Mouse (Mus musculus): ENCODE data around the gene Upk3a. TPM values are rescaled to one million over a fixed set of nuclear protein-coding genes. Genes with fewer than 3 reads are reported as not detected.

The Upk3a gene
- polyA plus RNA-seq, 1 experiment from 2014 or later: 2.2 TPM

DNA sequence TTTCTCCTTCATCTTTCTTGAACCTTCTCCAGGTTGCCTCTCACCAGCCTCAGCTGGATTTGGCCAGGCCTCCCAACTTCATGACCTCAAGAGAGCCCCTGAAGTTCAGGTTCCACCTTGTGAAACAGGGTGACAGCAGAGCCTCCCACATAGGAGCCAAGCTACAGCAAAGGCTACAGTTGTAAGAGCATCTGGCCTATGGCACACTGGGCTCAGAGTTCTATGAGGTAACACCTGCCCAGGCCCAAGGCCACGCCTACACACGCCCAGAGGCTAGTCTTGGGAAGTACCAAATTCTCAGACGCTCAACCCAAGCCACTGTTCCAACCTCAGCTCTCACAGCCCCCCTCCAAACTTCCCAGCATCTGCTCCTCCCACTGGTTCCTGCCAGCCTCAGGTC, 34.1 kb upstream of the Upk3a start:
- no peak for ATAC-seq

DNA sequence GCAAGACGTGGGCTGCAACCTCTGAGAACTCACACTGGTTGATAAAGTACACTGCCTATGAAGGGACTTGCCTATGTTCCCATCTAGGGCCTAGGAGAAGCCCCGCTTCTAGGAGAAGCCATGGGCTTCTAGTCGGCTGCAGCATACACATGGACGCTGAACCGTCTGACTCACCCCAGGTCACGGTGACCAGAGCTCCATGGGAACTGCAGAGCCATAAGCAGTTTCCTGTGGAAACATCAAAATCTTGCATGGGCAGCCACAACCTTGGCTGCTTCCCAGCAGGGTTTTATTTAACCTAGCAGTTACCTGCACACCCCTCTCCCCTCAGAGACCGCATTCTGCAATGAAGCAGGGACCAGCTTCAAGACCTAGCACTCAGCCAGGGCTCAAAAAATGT, 33.2 kb upstream of the Upk3a start:
- no peaks in the 10 kb centered on the region for H3K27me3 ChIP-seq (replicated peaks; ENCODE audit: control insufficient read depth, insufficient read depth, low read length)
- H3K27ac ChIP-seq (ENCODE audit: low read depth, low read length): no peak overlapping the region
- ATAC-seq: no peak
- 0 out of 2 replicates have a peak, but pooled peaks cover 7% of the 10 kb centered on the region for H3K36me3 ChIP-seq (ENCODE audit: control insufficient read depth, insufficient read depth)
- H3K4me3 ChIP-seq (ENCODE audit: low read depth, low read length): no peak overlapping the region
- no peaks in the 10 kb centered on the region for H3K9me3 ChIP-seq (ENCODE audit: control insufficient read depth)
- H3K4me1 ChIP-seq (replicated peaks; ENCODE audit: control insufficient read depth, insufficient read depth, low read length): 0 out of 2 replicates have a peak, but pooled peaks cover 3% of the 10 kb centered on the region
- no peak for TF ChIP-seq CTCF (IDR thresholded peaks at IDR 0.05; ENCODE audit: low read depth)
- no peak overlapping the region for H3K9ac ChIP-seq (ENCODE audit: low read depth, low read length)
- 84% methylated on average over 7 of the region's 7 CpGs for WGBS
- H3K4me2 ChIP-seq (replicated peaks; ENCODE audit: low read depth): no peak overlapping the region

More for the DNA sequence above, 34.1 kb upstream of the Upk3a start:
- no peak for TF ChIP-seq CTCF (IDR thresholded peaks at IDR 0.05; ENCODE audit: low read depth)
- Histone ChIP-seq H3K9ac (ENCODE audit: low read depth, low read length) (no peak overlapping the region), H3K4me2 (replicated peaks; ENCODE audit: low read depth) (no peak overlapping the region), H3K4me1 (replicated peaks; ENCODE audit: control insufficient read depth, insufficient read depth, low read length) (no peaks in the 10 kb centered on the region), H3K36me3 (ENCODE audit: control insufficient read depth, insufficient read depth) (0 out of 2 replicates have a peak, but pooled peaks cover 7% of the 10 kb centered on the region), H3K27me3 (replicated peaks; ENCODE audit: control insufficient read depth, insufficient read depth, low read length) (no peaks in the 10 kb centered on the region), H3K4me3 (ENCODE audit: low read depth, low read length) (no peak overlapping the region), H3K9me3 (ENCODE audit: control insufficient read depth) (no peaks in the 10 kb centered on the region), H3K27ac (ENCODE audit: low read depth, low read length) (no peak overlapping the region)
- WGBS: 64% methylated on average over 3 of the region's 3 CpGs

DNA sequence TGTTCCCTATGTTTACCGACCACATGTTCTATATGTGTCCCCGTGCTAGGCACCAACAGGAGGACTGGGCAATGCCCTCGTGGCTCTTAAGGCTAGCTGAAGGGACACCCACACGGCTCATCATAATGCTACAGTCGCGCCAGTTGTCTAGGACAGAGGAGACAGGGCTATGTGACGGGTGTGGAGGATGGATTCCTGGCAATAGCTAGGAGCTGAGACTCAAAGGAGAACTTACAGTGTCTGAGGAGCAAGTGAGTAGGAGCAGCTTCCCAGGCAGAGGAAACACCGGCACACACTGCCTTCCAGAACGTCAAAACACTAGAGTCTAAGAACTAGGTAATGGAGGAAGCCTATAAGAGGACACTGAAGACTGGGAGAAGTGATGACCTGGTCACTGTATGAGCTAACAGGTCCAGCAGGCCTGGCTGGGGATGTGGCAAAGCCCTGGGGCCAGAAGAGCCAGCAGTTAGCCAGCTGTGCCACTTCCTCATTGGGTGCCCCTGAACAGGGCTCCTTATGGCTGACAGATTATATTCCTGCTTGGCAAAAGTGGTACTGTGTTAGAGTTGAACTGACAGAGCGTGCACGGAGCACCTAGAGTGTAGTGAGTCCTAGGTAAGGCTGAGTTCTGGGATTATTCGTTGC, 31.3 kb upstream of the Upk3a start:
- no peak for ATAC-seq
- Histone ChIP-seq H3K27me3 (replicated peaks; ENCODE audit: control insufficient read depth, insufficient read depth, low read length) (no peaks in the 10 kb centered on the region), H3K9me3 (ENCODE audit: control insufficient read depth) (no peaks in the 10 kb centered on the region), H3K27ac (ENCODE audit: low read depth, low read length) (no peak overlapping the region), H3K4me3 (ENCODE audit: low read depth, low read length) (no peak overlapping the region), H3K4me1 (replicated peaks; ENCODE audit: control insufficient read depth, insufficient read depth, low read length) (0 out of 2 replicates have a peak, but pooled peaks cover 3% of the 10 kb centered on the region), H3K36me3 (ENCODE audit: control insufficient read depth, insufficient read depth) (0 out of 2 replicates have a peak, but pooled peaks cover 7% of the 10 kb centered on the region), H3K9ac (ENCODE audit: low read depth, low read length) (no peak overlapping the region), H3K4me2 (replicated peaks; ENCODE audit: low read depth) (no peak overlapping the region)
- WGBS: 88% methylated on average over 12 of the region's 12 CpGs
- TF ChIP-seq CTCF (IDR thresholded peaks at IDR 0.05; ENCODE audit: low read depth): no peak

DNA sequence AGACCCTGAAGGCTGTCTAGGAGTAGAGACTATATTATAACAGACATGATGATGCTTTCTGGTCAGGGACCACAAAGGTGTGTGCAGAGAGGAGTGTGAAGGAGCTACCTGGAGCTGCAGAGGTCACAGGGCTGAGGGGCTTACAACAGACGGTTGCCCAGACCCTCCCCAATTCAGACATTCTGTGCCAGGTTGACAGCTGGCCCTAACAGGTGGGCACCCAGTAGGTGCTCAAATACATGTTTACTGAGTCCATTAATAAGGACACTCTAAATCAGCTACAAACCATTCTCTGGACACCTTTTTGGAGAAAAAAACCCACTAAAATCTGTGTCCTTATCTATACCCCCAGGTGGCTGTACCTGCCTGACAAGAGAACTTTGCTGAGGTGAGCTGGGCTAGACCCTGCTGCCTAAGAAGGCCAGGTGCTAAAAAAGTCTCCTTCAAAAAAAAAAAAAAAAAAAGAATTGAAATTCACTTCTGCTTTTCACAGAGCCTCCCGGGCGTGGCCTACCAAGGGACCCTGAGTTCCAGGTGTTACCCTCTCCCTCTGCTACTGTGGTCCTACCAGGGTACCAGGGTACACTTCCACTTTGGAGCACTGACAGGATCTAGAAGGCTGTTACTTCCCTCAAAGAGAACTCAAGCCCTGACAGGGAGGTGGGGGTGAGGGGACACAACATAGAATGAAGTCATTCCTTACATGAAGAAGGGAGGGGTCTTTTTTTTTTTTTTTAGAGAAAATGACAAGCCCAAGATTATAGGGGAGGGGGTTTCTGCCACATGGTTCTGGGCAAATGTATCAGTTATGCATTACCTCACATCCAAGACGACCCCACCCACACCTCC, 30.5 kb upstream of the Upk3a start:
- 0 out of 2 replicates have a peak, but pooled peaks cover 7% of the 10 kb centered on the region for H3K36me3 ChIP-seq (ENCODE audit: control insufficient read depth, insufficient read depth)
- no peak for ATAC-seq
- no peaks in the 10 kb centered on the region for H3K27me3 ChIP-seq (replicated peaks; ENCODE audit: control insufficient read depth, insufficient read depth, low read length)
- 0 out of 2 replicates have a peak, but pooled peaks cover 3% of the 10 kb centered on the region for H3K4me1 ChIP-seq (replicated peaks; ENCODE audit: control insufficient read depth, insufficient read depth, low read length)
- whole genome bisulfite sequencing: 61% methylated on average over 4 of the region's 4 CpGs
- H3K4me3 ChIP-seq (ENCODE audit: low read depth, low read length): peak overlapping the region; percentile 78
- 0 out of 2 replicates have a peak overlapping the region, but pooled peaks have one; percentile 90 for H3K27ac ChIP-seq (ENCODE audit: low read depth, low read length)
- no peak for TF ChIP-seq CTCF (IDR thresholded peaks at IDR 0.05; ENCODE audit: low read depth)
- peak overlapping the region; percentile 83 for H3K9ac ChIP-seq (ENCODE audit: low read depth, low read length)
- peak overlapping the region; percentile 85 for H3K4me2 ChIP-seq (replicated peaks; ENCODE audit: low read depth)
- H3K9me3 ChIP-seq (ENCODE audit: control insufficient read depth): no peaks in the 10 kb centered on the region

DNA sequence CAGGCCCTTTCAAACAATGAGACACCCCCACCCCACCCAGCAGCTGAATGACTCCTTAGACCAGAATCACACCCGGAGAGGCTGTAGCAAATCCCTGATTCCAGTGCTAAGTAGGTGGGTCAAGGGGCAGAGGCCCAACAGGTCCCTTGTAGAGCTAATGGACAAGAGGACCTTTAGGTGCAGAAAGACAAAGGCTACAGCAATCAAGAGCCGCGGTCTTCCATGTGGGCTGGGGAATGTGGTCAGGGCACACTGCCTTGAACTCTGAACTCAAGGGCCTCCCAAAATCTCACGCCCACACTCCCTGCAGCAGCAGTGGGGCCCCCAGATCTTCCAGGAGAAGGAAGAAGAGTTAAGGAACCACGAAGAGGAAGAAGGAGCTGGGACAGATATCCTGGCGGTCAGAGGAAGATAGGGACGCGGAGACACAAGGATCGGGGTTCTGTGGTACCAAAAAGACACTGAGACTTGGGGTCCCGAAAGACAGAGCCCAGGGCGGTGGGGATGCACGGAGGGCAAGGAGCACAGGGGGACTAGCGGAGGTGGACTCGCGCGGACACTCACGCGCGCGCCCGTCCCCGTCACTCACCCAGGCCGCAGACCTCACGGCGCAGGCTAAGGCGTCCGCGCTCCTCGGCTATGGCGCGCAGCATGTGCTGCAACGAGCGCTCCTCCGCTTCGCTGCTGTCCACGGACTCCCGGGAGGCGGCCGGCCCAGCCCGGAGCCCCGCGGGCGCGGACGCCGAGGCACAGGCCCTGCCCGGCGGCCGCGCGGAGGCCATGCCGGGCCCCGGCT, 29.7 kb upstream of the Upk3a start:
- peak overlapping the region; percentile 83 for H3K9ac ChIP-seq (ENCODE audit: low read depth, low read length)
- H3K27me3 ChIP-seq (replicated peaks; ENCODE audit: control insufficient read depth, insufficient read depth, low read length): no peaks in the 10 kb centered on the region
- ATAC-seq: peak; percentile 50
- no peaks in the 10 kb centered on the region for H3K9me3 ChIP-seq (ENCODE audit: control insufficient read depth)
- peak overlapping the region; percentile 90 for H3K27ac ChIP-seq (ENCODE audit: low read depth, low read length)
- peak; percentile 10; the same call in 1 of the 2 replicates for TF ChIP-seq CTCF (IDR thresholded peaks at IDR 0.05; ENCODE audit: low read depth)
- 1% methylated on average over 38 of the region's 53 CpGs for WGBS
- H3K4me2 ChIP-seq (replicated peaks; ENCODE audit: low read depth): peak overlapping the region; percentile 85
- peak overlapping the region; percentile 78 for H3K4me3 ChIP-seq (ENCODE audit: low read depth, low read length)
- H3K4me1 ChIP-seq (replicated peaks; ENCODE audit: control insufficient read depth, insufficient read depth, low read length): 0 out of 2 replicates have a peak, but pooled peaks cover 3% of the 10 kb centered on the region
- H3K36me3 ChIP-seq (ENCODE audit: control insufficient read depth, insufficient read depth): 0 out of 2 replicates have a peak, but pooled peaks cover 7% of the 10 kb centered on the region
